Mouse (Mus musculus): ENCODE results near the gene Ubtf. TPM values are rescaled to one million over a fixed set of nuclear protein-coding genes. Genes with fewer than 3 reads are reported as not detected.

The Ubtf gene
- polyA plus RNA-seq, 1 experiment from 2014 or later: 98.8 TPM

DNA sequence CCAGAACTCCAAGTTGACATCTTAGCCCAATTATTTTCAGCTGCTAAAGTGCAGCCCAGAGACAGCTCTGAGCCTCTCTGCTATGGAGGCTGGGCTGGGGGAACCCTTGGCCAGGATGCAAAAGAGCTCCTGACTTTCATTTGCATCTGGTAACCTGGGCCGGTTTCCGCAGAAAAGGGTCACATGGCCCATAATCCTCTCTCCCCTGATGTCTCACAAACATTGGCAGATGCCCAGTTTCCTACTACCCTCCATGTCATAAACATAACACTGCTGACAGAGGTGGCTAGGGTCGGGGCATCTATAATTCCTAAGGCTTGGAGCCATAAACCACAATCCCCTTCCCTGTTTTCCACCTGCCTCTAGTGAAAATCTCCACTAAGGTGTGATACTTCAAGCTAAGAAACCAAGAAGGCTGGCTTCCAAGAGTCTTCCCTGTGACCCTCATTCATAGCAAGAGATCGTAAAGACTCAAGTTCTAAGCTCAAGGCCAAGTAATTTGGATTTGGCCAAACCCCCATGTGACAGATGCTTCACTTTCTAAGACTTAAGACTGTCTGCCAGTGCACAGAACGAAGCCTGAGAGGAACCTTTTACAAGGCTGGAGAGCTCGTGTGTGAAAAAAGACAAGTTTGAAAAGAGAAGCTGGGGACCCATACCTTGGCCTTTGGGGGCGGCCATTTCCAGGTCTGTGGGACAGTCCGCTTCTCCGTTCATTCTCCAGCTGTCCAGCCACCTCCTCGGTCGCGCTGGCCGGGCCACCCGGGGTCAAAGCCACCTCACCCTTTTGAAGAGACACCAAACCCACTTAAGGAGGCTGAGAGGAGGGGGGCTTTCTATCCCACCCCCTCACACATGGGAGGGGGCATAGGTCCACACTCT is 3.6 kb downstream of the Ubtf start:
- peaks cover 69% of the 10 kb centered on the region for H3K4me1 ChIP-seq
- H3K4me2 ChIP-seq: peak overlapping the region; percentile 96
- H3K9me3 ChIP-seq (replicated peaks): no peaks in the 10 kb centered on the region
- ATAC-seq: no peak
- WGBS (ENCODE audit: insufficient replicate concordance): 10% methylated on average over 14 of the region's 14 CpGs
- peak overlapping the region; percentile 100 for H3K4me3 ChIP-seq
- H3K27ac ChIP-seq: peak overlapping the region; percentile 84
- peaks cover 6% of the 10 kb centered on the region; the same call in 1 of the 2 replicates for H3K27me3 ChIP-seq (replicated peaks)
- H3K36me3 ChIP-seq: peaks cover 49% of the 10 kb centered on the region
- H3K9ac ChIP-seq: peak overlapping the region; percentile 100

DNA sequence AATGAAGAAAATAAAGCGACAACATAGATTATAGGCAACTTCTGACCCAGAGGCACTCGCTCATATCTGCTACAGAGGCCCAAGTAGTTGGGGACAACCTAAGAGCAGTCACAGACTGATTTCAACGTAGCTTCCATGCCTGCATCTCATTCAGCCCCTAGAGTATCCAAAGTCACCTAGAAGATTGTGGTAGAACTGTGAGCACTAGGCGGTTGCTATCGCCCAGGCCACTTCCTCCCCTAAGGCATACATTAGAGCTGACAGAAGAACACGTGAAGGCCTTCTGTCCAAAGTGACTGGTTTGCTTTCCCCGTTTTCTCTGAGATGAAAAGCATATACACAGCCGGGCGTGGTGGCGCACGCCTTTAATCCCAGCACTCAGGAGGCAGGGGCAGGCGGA is 5.2 kb downstream of the Ubtf start:
- Histone ChIP-seq H3K36me3 (peaks cover 65% of the 10 kb centered on the region), H3K27ac (no peak overlapping the region), H3K27me3 (replicated peaks) (no peaks in the 10 kb centered on the region), H3K9me3 (replicated peaks) (no peaks in the 10 kb centered on the region), H3K4me3 (no peak overlapping the region), H3K4me2 (0 out of 2 replicates have a peak overlapping the region, but pooled peaks have one; percentile 96), H3K4me1 (peaks cover 70% of the 10 kb centered on the region), H3K9ac (no peak overlapping the region)
- 76% methylated on average over 12 of the region's 12 CpGs for WGBS (ENCODE audit: insufficient replicate concordance)
- ATAC-seq: no peak

DNA sequence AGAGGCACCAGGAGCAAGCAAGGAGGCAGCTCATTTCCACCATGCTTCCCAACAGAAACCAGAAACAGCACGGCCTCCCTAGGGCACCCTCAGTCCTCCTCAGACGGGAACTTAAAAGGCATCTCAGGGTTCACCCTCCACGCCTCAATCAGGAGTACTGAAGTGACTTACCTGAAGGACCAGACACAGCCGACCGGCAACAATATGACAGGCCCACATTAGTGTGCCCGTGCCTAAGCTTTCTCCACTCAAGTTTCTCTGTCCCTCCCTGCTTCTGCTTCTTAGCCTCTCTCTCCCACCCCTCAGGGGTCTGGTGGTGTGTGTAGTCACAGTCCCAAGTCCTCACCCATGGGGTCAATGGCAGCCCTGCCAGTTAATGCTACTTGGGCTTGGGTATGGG is 7.0 kb downstream of the Ubtf start:
- no peak overlapping the region for H3K9ac ChIP-seq
- H3K4me2 ChIP-seq: no peak overlapping the region
- no peaks in the 10 kb centered on the region for H3K9me3 ChIP-seq (replicated peaks)
- peaks cover 83% of the 10 kb centered on the region for H3K4me1 ChIP-seq
- peaks cover 79% of the 10 kb centered on the region for H3K36me3 ChIP-seq
- H3K27ac ChIP-seq: peak overlapping the region; percentile 83; the same call in 1 of the 2 replicates
- no peaks in the 10 kb centered on the region for H3K27me3 ChIP-seq (replicated peaks)
- no peak for ATAC-seq
- no peak overlapping the region for H3K4me3 ChIP-seq
- 72% methylated on average over 6 of the region's 6 CpGs for WGBS (ENCODE audit: insufficient replicate concordance)

DNA sequence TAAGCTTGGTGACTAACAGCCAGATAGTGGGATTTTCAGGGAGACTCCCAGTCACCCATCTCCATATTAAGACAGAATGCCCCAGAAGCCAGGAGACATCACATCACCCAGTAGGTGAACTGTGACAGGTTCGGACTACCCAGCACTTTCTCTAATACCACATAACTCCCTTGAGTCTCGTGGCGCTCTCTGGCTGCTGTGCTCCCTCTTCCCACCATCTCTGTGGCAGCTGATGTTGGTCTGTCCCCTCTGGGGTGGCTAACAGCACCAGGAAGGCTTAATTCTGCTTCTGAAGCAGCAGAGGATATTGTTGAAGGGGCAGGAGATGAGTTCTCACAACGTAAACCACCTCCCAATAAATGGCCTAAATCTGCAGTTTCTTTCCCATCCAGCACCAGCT is 7.6 kb downstream of the Ubtf start:
- H3K9ac ChIP-seq: no peak overlapping the region
- no peak overlapping the region for H3K4me2 ChIP-seq
- H3K36me3 ChIP-seq: peaks cover 86% of the 10 kb centered on the region
- no peak overlapping the region for H3K4me3 ChIP-seq
- peak overlapping the region; percentile 83; the same call in 1 of the 2 replicates for H3K27ac ChIP-seq
- 82% methylated on average over 4 of the region's 4 CpGs for WGBS (ENCODE audit: insufficient replicate concordance)
- no peak for ATAC-seq
- H3K4me1 ChIP-seq: peaks cover 83% of the 10 kb centered on the region
- no peaks in the 10 kb centered on the region for H3K27me3 ChIP-seq (replicated peaks)
- H3K9me3 ChIP-seq (replicated peaks): no peaks in the 10 kb centered on the region

DNA sequence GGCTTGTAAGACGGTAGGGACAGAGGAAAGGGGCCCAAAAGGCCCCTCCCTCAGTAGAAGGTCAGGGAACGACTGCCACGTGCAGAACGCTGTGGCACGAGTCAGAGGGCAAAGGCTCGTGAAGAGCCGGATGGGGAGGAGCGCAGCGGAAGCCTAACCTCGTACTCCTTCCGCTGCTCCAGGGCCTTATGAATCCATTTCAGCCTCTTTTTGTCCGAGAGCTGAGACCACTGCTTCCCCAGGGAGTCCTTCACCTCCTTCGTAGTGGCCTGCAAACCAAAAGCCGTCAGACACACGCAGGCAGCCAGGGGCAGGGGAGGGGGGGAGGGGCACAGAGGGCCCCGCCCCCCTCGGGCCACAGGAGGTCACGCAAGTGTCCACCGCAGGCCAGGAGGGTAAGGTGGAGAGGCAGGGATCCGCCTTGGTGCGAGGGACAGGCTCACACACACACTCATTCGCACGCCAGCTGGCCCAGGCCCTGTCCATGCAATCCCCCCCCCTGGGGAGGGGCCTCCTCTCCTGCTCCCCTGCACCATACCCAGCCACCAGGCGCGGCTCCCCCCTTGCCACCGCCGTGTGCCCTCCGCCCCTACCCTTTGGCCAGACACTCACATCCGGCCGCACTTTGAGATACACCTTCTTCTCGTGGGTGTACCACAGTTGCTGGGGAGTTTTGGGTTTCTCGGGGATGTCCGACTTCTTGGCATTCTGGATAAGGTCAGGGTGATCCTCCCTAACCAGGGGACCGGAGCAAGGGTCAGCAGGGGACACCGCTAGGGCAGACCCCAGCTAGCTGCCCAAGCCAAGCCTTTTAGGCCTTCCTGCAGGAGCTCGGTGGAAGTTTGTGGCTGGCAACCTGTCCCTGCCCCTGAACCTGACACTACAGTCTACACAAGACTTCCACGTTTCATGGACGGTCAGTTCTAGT is 8.5 kb downstream of the Ubtf start:
- H3K9me3 ChIP-seq (replicated peaks): no peaks in the 10 kb centered on the region
- H3K4me3 ChIP-seq: peak overlapping the region; percentile 54
- H3K27me3 ChIP-seq (replicated peaks): no peaks in the 10 kb centered on the region
- 43% methylated on average over 37 of the region's 38 CpGs for WGBS (ENCODE audit: insufficient replicate concordance)
- H3K4me1 ChIP-seq: peaks cover 80% of the 10 kb centered on the region
- H3K27ac ChIP-seq: peak overlapping the region; percentile 83
- peaks cover 95% of the 10 kb centered on the region for H3K36me3 ChIP-seq
- no peak for ATAC-seq
- peak overlapping the region; percentile 82 for H3K4me2 ChIP-seq
- H3K9ac ChIP-seq: peak overlapping the region; percentile 60

DNA sequence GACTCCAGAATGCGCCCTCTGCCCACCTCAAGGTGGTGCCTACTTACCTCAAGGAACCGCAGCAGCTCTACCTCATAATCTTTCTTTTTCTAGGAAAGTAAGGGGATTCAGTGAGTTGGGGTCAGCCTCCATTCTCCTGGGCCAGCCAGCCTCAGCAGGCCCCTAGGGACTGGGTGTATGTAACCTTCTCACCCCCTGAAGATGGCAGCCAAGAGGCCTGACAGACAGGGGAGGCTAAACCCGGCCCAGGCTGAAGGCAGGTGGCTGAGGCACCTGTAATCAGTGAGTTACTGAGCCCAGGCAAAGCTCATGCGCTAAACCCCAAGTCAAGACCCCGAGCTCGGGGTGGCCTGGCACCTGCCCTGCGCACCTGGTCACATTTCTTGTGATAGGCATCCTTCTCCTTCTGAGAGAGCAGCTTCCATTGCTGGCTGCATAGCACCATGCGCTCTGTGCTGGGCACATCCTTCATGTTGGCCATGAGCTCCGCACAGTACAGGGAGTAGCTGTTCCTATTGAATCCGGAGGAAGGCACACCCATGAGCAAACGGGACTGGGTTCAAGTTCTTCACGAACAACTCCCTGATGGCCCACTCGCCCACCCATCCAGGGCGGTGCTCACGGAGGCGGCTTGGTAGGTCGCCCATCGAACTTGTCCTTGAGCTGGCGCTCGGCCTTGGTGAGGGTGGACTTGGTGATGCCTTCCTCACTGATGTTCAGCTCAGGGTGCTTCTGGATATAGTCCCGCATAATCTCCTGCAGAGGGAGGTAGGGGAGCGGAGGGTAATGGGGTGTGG is 9.5 kb downstream of the Ubtf start:
- Histone ChIP-seq H3K9ac (peak overlapping the region; percentile 60), H3K27ac (peak overlapping the region; percentile 83), H3K4me2 (peak overlapping the region; percentile 82), H3K27me3 (replicated peaks) (no peaks in the 10 kb centered on the region), H3K9me3 (replicated peaks) (no peaks in the 10 kb centered on the region), H3K36me3 (peaks cover 97% of the 10 kb centered on the region), H3K4me1 (peaks cover 70% of the 10 kb centered on the region), H3K4me3 (peak overlapping the region; percentile 54)
- ATAC-seq: no peak
- 71% methylated on average over 22 of the region's 22 CpGs for WGBS (ENCODE audit: insufficient replicate concordance)

DNA sequence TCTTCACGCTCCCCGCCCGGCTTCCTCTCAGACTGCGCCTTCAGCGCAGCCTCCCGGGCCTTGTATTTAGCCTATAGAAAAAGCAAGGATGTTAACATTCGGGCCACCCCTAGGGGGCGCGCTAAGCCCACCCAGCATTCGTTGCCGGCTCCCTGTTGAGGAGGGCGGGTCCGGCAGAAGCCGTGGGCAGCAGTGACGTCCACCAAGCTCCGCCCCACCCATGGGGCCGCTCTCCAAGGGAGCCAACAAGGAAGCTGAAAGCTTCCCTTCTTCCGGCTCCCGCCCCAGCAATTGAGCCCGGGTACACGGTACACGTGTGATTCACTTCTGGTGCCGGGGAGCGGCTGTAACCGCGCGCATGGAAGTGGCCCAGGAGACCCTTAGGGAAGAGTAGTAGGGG is 10.6 kb downstream of the Ubtf start:
- Histone ChIP-seq H3K27ac (peak overlapping the region; percentile 83), H3K9me3 (replicated peaks) (no peaks in the 10 kb centered on the region), H3K9ac (peak overlapping the region; percentile 60), H3K27me3 (replicated peaks) (no peaks in the 10 kb centered on the region), H3K4me3 (peak overlapping the region; percentile 54), H3K4me1 (peaks cover 59% of the 10 kb centered on the region), H3K4me2 (peak overlapping the region; percentile 82), H3K36me3 (peaks cover 91% of the 10 kb centered on the region)
- peak; percentile 93 for ATAC-seq
- under 1% methylated on average over 27 of the region's 27 CpGs for WGBS (ENCODE audit: insufficient replicate concordance)

DNA sequence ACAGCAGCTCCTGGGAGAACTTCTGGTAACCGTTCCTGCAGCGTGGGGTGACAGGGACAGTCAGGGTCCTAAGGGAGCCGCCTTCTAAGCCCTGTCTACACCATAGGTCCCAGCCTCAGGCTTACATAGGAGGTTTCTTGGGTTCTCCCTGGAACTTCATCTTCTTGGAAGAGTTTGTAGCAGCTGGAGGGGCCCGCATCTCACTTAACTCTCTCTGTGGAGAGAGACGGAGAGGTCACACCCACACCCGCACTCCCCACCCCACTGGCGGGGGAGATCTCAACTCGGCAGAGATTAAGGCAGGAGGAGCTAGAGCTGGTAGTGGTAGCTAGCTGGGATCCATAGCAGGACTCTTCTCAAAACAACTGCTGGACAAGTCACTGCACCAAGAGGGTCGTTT is 11.4 kb downstream of the Ubtf start:
- Histone ChIP-seq H3K9me3 (replicated peaks) (no peaks in the 10 kb centered on the region), H3K27ac (no peak overlapping the region), H3K4me3 (no peak overlapping the region), H3K4me1 (peaks cover 51% of the 10 kb centered on the region), H3K4me2 (peak overlapping the region; percentile 82; the same call in 1 of the 2 replicates), H3K27me3 (replicated peaks) (no peaks in the 10 kb centered on the region), H3K9ac (peak overlapping the region; percentile 52; the same call in 1 of the 2 replicates), H3K36me3 (peaks cover 82% of the 10 kb centered on the region)
- 67% methylated on average over 9 of the region's 9 CpGs for WGBS (ENCODE audit: insufficient replicate concordance)
- ATAC-seq: no peak

DNA sequence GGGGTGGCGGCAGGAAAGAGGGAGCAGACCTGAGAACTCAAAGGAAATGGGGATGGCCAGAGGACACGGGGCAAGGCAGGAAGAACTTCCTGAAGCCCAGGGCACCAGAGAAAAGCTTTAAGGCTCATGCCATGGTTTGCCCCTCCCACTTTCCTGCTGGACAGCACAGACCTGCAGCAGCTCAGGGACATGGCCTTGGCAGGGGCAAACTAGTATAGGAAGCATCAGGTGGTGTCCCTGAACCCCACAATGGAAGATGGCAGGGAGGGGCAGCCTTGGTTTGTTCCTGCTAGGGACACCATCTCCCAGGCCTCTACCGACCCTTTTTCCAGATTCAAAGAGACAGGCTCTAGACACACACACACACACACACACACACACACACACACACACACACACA is 14.2 kb downstream of the Ubtf start:
- H3K36me3 ChIP-seq: peaks cover 55% of the 10 kb centered on the region
- ATAC-seq: no peak
- H3K9me3 ChIP-seq (replicated peaks): no peaks in the 10 kb centered on the region
- no peaks in the 10 kb centered on the region for H3K27me3 ChIP-seq (replicated peaks)
- peaks cover 24% of the 10 kb centered on the region for H3K4me1 ChIP-seq
- H3K4me3 ChIP-seq: no peak overlapping the region
- no peak overlapping the region for H3K9ac ChIP-seq
- WGBS (ENCODE audit: insufficient replicate concordance): 72% methylated on average over 3 of the region's 3 CpGs
- no peak overlapping the region for H3K4me2 ChIP-seq
- H3K27ac ChIP-seq: no peak overlapping the region

DNA sequence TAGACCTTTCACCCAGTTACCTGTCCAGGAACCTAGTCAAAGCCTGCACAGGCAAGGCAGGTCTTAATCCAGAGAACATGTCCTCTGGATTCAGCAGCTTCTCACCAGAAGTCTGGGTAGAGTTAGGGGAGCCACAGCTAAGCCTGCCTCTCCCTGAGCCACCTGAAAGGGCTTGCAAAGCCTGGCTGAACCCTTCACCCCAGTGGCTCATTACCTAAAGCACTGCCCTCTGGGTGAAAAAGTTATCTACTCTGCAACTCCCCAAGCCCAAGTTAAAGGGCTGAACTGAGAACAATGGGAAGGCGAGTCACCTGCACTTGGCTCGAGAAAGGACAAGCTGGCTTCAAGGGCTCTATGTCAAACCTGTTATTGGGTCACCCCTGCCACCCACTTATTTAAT is 15.4 kb downstream of the Ubtf start:
- no peak for ATAC-seq
- WGBS (ENCODE audit: insufficient replicate concordance): 52% methylated on average over 2 of the region's 2 CpGs
- no peaks in the 10 kb centered on the region for H3K9me3 ChIP-seq (replicated peaks)

DNA sequence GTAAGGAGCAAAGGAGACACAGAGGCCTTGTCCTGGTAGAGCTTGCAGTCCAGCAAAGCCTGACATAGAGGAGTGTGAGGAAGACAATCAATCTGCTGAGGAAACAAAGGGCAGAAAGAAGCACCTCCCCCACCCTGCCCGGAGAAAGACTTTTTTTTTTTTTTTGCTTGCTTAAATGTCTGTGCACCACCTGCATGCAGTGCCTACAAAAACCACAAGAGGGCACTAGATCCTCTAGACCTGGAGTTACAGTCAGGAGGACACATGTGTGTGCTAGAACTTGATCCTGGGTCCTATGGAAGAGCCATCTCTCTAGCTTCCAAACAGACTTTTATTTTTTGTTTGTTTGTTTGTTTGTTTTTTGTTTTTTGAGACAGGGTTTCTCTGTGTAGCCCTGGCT is 19.7 kb downstream of the Ubtf start:
- H3K9me3 ChIP-seq (replicated peaks): no peaks in the 10 kb centered on the region
- peaks cover 4% of the 10 kb centered on the region for H3K36me3 ChIP-seq
- no peak overlapping the region for H3K9ac ChIP-seq
- H3K4me3 ChIP-seq: no peak overlapping the region
- H3K4me2 ChIP-seq: no peak overlapping the region
- no peak for ATAC-seq
- peaks cover 35% of the 10 kb centered on the region for H3K4me1 ChIP-seq
- H3K27me3 ChIP-seq (replicated peaks): no peaks in the 10 kb centered on the region
- 0% methylated on average over 1 of the region's 1 CpGs for WGBS (ENCODE audit: insufficient replicate concordance)
- 0 out of 2 replicates have a peak overlapping the region, but pooled peaks have one; percentile 20 for H3K27ac ChIP-seq

More for the DNA sequence above, 15.4 kb downstream of the Ubtf start:
- Histone ChIP-seq H3K27me3 (replicated peaks) (no peaks in the 10 kb centered on the region), H3K36me3 (peaks cover 43% of the 10 kb centered on the region), H3K4me2 (no peak overlapping the region), H3K27ac (no peak overlapping the region), H3K4me1 (peaks cover 17% of the 10 kb centered on the region), H3K9ac (no peak overlapping the region), H3K4me3 (no peak overlapping the region)
